Mouse (Mus musculus) olfactory bulb, adult 2 months (tissue): ENCODE measurements around the gene Ccdc103. TPM values are rescaled to one million over a fixed set of nuclear protein-coding genes. Genes with fewer than 3 reads are reported as not detected.

ENCODE experiments used
- H3K27ac ChIP-seq: fragments of 200-500 bp; 2 replicates; pipeline ENCODE4 v1.5.1; 2012; ENCODE audit warnings: low read depth, low read length; ENCODE audit not compliant: insufficient read depth
- H3K4me1 ChIP-seq: fragments of 200-500 bp; 2 replicates; pipeline ENCODE4 v1.6.1; 2012; ENCODE audit warnings: low read length; ENCODE audit not compliant: control insufficient read depth, insufficient read depth
- H3K4me3 ChIP-seq: fragments of 200-500 bp; 2 replicates; pipeline ENCODE4 v1.5.1; 2012; ENCODE audit warnings: mild to moderate bottlenecking, low read depth, low read length, moderate library complexity; ENCODE audit not compliant: insufficient read depth
- CTCF ChIP-seq: fragments of 200-500 bp; IDR thresholded peaks from 2 replicates; pipeline ENCODE4 v1.5.1; 2012; ENCODE audit warnings: low read depth, mild to moderate bottlenecking, low read length, moderate library complexity; ENCODE audit not compliant: insufficient read depth
- POLR2A ChIP-seq: fragments of 200-500 bp; IDR thresholded peaks from 2 replicates; pipeline ENCODE4 v1.6.1; 2012; ENCODE audit warnings: mild to moderate bottlenecking, low read depth, low read length, moderate library complexity; ENCODE audit not compliant: insufficient read depth
- WGBS: fragments of 180-500 bp; shearing (Covaris S2); methylation state at CpG from one replicate; pipeline ENCODE4 v1.1.7; 2018; 5-methylcytosine and 5-hydroxymethylcytosine counted together
- polyA plus RNA-seq: library from polyadenylated mRNA; stranded (reverse); fragments of >200 nt; gene quantifications from 2 replicates; pipeline ENCODE4 v1.2.4, GENCODE M21; 2012; ENCODE audit warnings: low replicate concordance; ENCODE audit not compliant: missing spikeins, insufficient read depth, insufficient read length

The Ccdc103 gene
- polyA plus RNA-seq, 1 experiment, result not detected

GRCm38 (mm10) chr11:102900763-102901162 lies 19.8 kb downstream of the Ccdc103 start, which contains the start of gene Gfap:
Gene Gfap (minus strand): TSS chr11:102900912.
- no peaks in the 10 kb centered on the region; the same call in 1 of the 2 replicates for H3K4me1 ChIP-seq
- TF ChIP-seq POLR2A, result no peak
- TF ChIP-seq CTCF, result peak; percentile 67; the same call in 1 of the 2 replicates
- H3K27ac ChIP-seq, result no peak within 1 kb of the TSS
- no peak within 1 kb of the TSS for H3K4me3 ChIP-seq
- WGBS, result 10% methylated on average over 7 of the region's 7 CpGs

- no peaks in the 10 kb centered on the region; the same call in 1 of the 2 replicates for H3K4me1 ChIP-seq
- H3K27ac ChIP-seq, result no peak overlapping the region
- WGBS, result 27% methylated on average over 4 of the region's 4 CpGs
- TF ChIP-seq POLR2A (no peak), CTCF (no peak)
- H3K4me3 ChIP-seq, result no peak overlapping the region
Measured at GRCm38 (mm10) chr11:102901199-102901598, 20.2 kb downstream of the Ccdc103 start.

- no peaks in the 10 kb centered on the region; the same call in 1 of the 2 replicates for H3K4me1 ChIP-seq
- no peak overlapping the region for H3K27ac ChIP-seq
- H3K4me3 ChIP-seq, result no peak overlapping the region
- WGBS, result 88% methylated on average over 5 of the region's 5 CpGs
- no peak for TF ChIP-seq POLR2A
Measured at GRCm38 (mm10) chr11:102902107-102902506, 21.1 kb downstream of the Ccdc103 start.

GRCm38 (mm10) chr11:102903654-102904053 lies 22.6 kb downstream of the Ccdc103 start:
- 90% methylated on average over 7 of the region's 7 CpGs for WGBS
- Histone ChIP-seq H3K4me1 (no peaks in the 10 kb centered on the region; the same call in 1 of the 2 replicates), H3K4me3 (no peak overlapping the region), H3K27ac (no peak overlapping the region)
- TF ChIP-seq POLR2A (no peak), CTCF (no peak)

- 56% methylated on average over 7 of the region's 7 CpGs for WGBS
- Histone ChIP-seq H3K4me3 (no peak overlapping the region), H3K27ac (no peak overlapping the region), H3K4me1 (peaks cover 4% of the 10 kb centered on the region; the same call in 1 of the 2 replicates)
- no peak for TF ChIP-seq CTCF
Measured at GRCm38 (mm10) chr11:102911376-102911775, 30.4 kb downstream of the Ccdc103 start.

- 96% methylated on average over 9 of the region's 9 CpGs for WGBS
Measured at GRCm38 (mm10) chr11:102915380-102915779, 34.4 kb downstream of the Ccdc103 start.

GRCm38 (mm10) chr11:102918077-102918476 lies 37.1 kb downstream of the Ccdc103 start:
- Histone ChIP-seq H3K27ac (no peak overlapping the region), H3K4me1 (0 out of 2 replicates have a peak, but pooled peaks cover 2% of the 10 kb centered on the region), H3K4me3 (no peak overlapping the region)
- 32% methylated on average over 4 of the region's 4 CpGs for WGBS
- no peak for TF ChIP-seq CTCF
- no peak for TF ChIP-seq POLR2A

More at GRCm38 (mm10) chr11:102915380-102915779, 34.4 kb downstream of the Ccdc103 start:
- Histone ChIP-seq H3K4me1 (peaks cover 6% of the 10 kb centered on the region; the same call in 1 of the 2 replicates), H3K4me3 (no peak overlapping the region), H3K27ac (no peak overlapping the region)
- TF ChIP-seq POLR2A (no peak), CTCF (no peak)

GRCm38 (mm10) chr11:102921491-102921890 lies 40.5 kb downstream of the Ccdc103 start:
- Histone ChIP-seq H3K4me3 (no peak overlapping the region), H3K27ac (no peak overlapping the region), H3K4me1 (peaks cover 7% of the 10 kb centered on the region)
- 84% methylated on average over 6 of the region's 6 CpGs for WGBS
- no peak for TF ChIP-seq POLR2A
- no peak for TF ChIP-seq CTCF

GRCm38 (mm10) chr11:102924557-102925350 lies 43.8 kb downstream of the Ccdc103 start, which contains the start of gene Kif18b:
Gene Kif18b (minus strand): TSS chr11:102925124.
- WGBS, result under 1% methylated on average over 62 of the region's 62 CpGs
- TF ChIP-seq CTCF (no peak), POLR2A (no peak)
- Histone ChIP-seq H3K4me1 (peaks cover 5% of the 10 kb centered on the region), H3K27ac (no peak within 1 kb of the TSS), H3K4me3 (peak within 1 kb of the TSS; percentile 57)

- Histone ChIP-seq H3K4me3 (peak overlapping the region; percentile 57), H3K27ac (no peak overlapping the region), H3K4me1 (peaks cover 5% of the 10 kb centered on the region)
- TF ChIP-seq POLR2A (no peak), CTCF (peak; percentile 22; the same call in 1 of the 2 replicates)
- 0% methylated on average over 10 of the region's 10 CpGs for WGBS
Measured at GRCm38 (mm10) chr11:102925351-102925717, 44.3 kb downstream of the Ccdc103 start.
